Mouse (Mus musculus): ENCODE data around the gene Lrrc1.

Lrrc1 gene

GRCm38 (mm10) chr9:77428115-77428747 is 116.4 kb downstream of the Lrrc1 start:
- DNase-seq (ENCODE audit: low read depth, low spot score): no peak

- no peak for DNase-seq (ENCODE audit: low read depth, low spot score)
These were observed 117.2 kb downstream of the Lrrc1 start for GRCm38 (mm10) chr9:77427292-77428114.

- DNase-seq (ENCODE audit: low read depth, low spot score): no peak
These were observed 118.6 kb downstream of the Lrrc1 start for GRCm38 (mm10) chr9:77426110-77426509.

GRCm38 (mm10) chr9:77425553-77425952 is 119.1 kb downstream of the Lrrc1 start:
- DNase-seq (ENCODE audit: low read depth, low spot score): no peak

- no peak for DNase-seq (ENCODE audit: low read depth, low spot score)
These were observed 124.5 kb downstream of the Lrrc1 start for GRCm38 (mm10) chr9:77420200-77420585.

GRCm38 (mm10) chr9:77419501-77420199 is 125.0 kb downstream of the Lrrc1 start:
- no peak for DNase-seq (ENCODE audit: low read depth, low spot score)

GRCm38 (mm10) chr9:77418800-77419199 is 125.9 kb downstream of the Lrrc1 start:
- DNase-seq (ENCODE audit: low read depth, low spot score): no peak

- DNase-seq (ENCODE audit: low read depth, low spot score): no peak
These were observed 128.2 kb downstream of the Lrrc1 start for GRCm38 (mm10) chr9:77416486-77416885.

- DNase-seq (ENCODE audit: low read depth, low spot score): no peak
These were observed 128.7 kb downstream of the Lrrc1 start for GRCm38 (mm10) chr9:77416002-77416401.

- no peak for DNase-seq (ENCODE audit: low read depth, low spot score)
These were observed 132.7 kb downstream of the Lrrc1 start for GRCm38 (mm10) chr9:77411830-77412425.

GRCm38 (mm10) chr9:77410968-77411367 is 133.7 kb downstream of the Lrrc1 start:
- DNase-seq (ENCODE audit: low read depth, low spot score): no peak

GRCm38 (mm10) chr9:77410524-77410923 is 134.1 kb downstream of the Lrrc1 start:
- DNase-seq (ENCODE audit: low read depth, low spot score): no peak

GRCm38 (mm10) chr9:77408053-77408603 is 136.5 kb downstream of the Lrrc1 start:
- no peak for DNase-seq (ENCODE audit: low read depth, low spot score)

GRCm38 (mm10) chr9:77406906-77407305 is 137.8 kb downstream of the Lrrc1 start:
- DNase-seq (ENCODE audit: low read depth, low spot score): peak; percentile 10

- no peak for DNase-seq (ENCODE audit: low read depth, low spot score)
These were observed 140.2 kb downstream of the Lrrc1 start for GRCm38 (mm10) chr9:77404458-77404857.

- no peak for DNase-seq (ENCODE audit: low read depth, low spot score)
These were observed 140.7 kb downstream of the Lrrc1 start for GRCm38 (mm10) chr9:77403961-77404360.

GRCm38 (mm10) chr9:77402971-77403370 is 141.7 kb downstream of the Lrrc1 start:
- no peak for DNase-seq (ENCODE audit: low read depth, low spot score)

GRCm38 (mm10) chr9:77399801-77400200 is 144.9 kb downstream of the Lrrc1 start:
- no peak for DNase-seq (ENCODE audit: low read depth, low spot score)

- DNase-seq (ENCODE audit: low read depth, low spot score): no peak
These were observed 145.6 kb downstream of the Lrrc1 start for GRCm38 (mm10) chr9:77398856-77399631.

GRCm38 (mm10) chr9:77397027-77397426 is 147.6 kb downstream of the Lrrc1 start:
- DNase-seq (ENCODE audit: low read depth, low spot score): no peak

GRCm38 (mm10) chr9:77391248-77391647 is 153.4 kb downstream of the Lrrc1 start:
- DNase-seq (ENCODE audit: low read depth, low spot score): no peak

Measured in 3T3-L1 (cell line).